Mouse (Mus musculus) A20 (cell line): ENCODE measurements around the gene Mef2c.

Source experiments
- DNase-seq: peaks from one replicate; pipeline ENCODE4 v3.0.0-alpha.2; 2011; ENCODE audit warnings: low read depth, low spot score

The Mef2c gene

GRCm38 (mm10) chr13:83571973-83572447 is 68.2 kb downstream of the Mef2c start:
- peak; percentile 95 for DNase-seq

GRCm38 (mm10) chr13:83572469-83572868 is 68.6 kb downstream of the Mef2c start:
- DNase-seq: no peak

GRCm38 (mm10) chr13:83573327-83573726 is 69.5 kb downstream of the Mef2c start:
- DNase-seq: no peak

- DNase-seq: no peak
These were observed 70.2 kb downstream of the Mef2c start for GRCm38 (mm10) chr13:83573855-83574583.

GRCm38 (mm10) chr13:83574866-83575265 is 71.0 kb downstream of the Mef2c start:
- DNase-seq: no peak

- no peak for DNase-seq
These were observed 75.6 kb downstream of the Mef2c start for GRCm38 (mm10) chr13:83579410-83579809.

- no peak for DNase-seq
These were observed 77.0 kb downstream of the Mef2c start for GRCm38 (mm10) chr13:83580856-83581255.

- no peak for DNase-seq
These were observed 78.7 kb downstream of the Mef2c start for GRCm38 (mm10) chr13:83582564-83582963.

- no peak for DNase-seq
These were observed 80.0 kb downstream of the Mef2c start for GRCm38 (mm10) chr13:83583881-83584280.

GRCm38 (mm10) chr13:83585359-83585758 is 81.5 kb downstream of the Mef2c start:
- DNase-seq: no peak

GRCm38 (mm10) chr13:83588186-83588585 is 84.4 kb downstream of the Mef2c start:
- DNase-seq: no peak

GRCm38 (mm10) chr13:83590886-83591285 is 87.1 kb downstream of the Mef2c start:
- no peak for DNase-seq

GRCm38 (mm10) chr13:83595429-83595828 is 91.6 kb downstream of the Mef2c start:
- no peak for DNase-seq

- DNase-seq: peak; percentile 41
These were observed 93.3 kb downstream of the Mef2c start for GRCm38 (mm10) chr13:83596989-83597738.

- peak; percentile 50 for DNase-seq
These were observed 93.9 kb downstream of the Mef2c start for GRCm38 (mm10) chr13:83597739-83598210.

GRCm38 (mm10) chr13:83600301-83600700 is 96.5 kb downstream of the Mef2c start:
- peak; percentile 62 for DNase-seq

- DNase-seq: peak; percentile 44
These were observed 97.9 kb downstream of the Mef2c start for GRCm38 (mm10) chr13:83601741-83602140.

- peak; percentile 48 for DNase-seq
These were observed 99.8 kb downstream of the Mef2c start for GRCm38 (mm10) chr13:83603373-83604265.

- DNase-seq: peak; percentile 71
These were observed 100.5 kb downstream of the Mef2c start for GRCm38 (mm10) chr13:83604320-83604719.

GRCm38 (mm10) chr13:83604785-83605184 is 101.0 kb downstream of the Mef2c start:
- DNase-seq: peak; percentile 79

- DNase-seq: peak; percentile 70
These were observed 104.2 kb downstream of the Mef2c start for GRCm38 (mm10) chr13:83607883-83608581.
